Mouse (Mus musculus) ES-E14 (cell line): ENCODE measurements around the gene Slc26a10. TPM values are rescaled to one million over a fixed set of nuclear protein-coding genes. Genes with fewer than 3 reads are reported as not detected.

Experiments
- DNase-seq: peaks from one replicate; pipeline ENCODE4 v3.0.0-alpha.2; 2013; ENCODE audit warnings: low read depth, low spot score
- H3K27ac ChIP-seq: 2 replicates; pipeline ENCODE4 v1.5.1; 2012; ENCODE audit warnings: low read depth, mild to moderate bottlenecking, low read length, moderate library complexity, mixed read lengths; ENCODE audit not compliant: poor library complexity, insufficient read depth, severe bottlenecking
- H3K36me3 ChIP-seq: 2 replicates; pipeline ENCODE4 v1.6.1; 2012; ENCODE audit warnings: mild to moderate bottlenecking, low read length, moderate library complexity, mixed read lengths; ENCODE audit not compliant: control insufficient read depth, poor library complexity, insufficient read depth, severe bottlenecking
- H3K4me1 ChIP-seq, 2 experiments: fragments of 150-350 bp in 1 of 2; sonication (generic) in 1 of 2; 2 replicates each; pipeline ENCODE4 v1.6.1; 2012; ENCODE audit warnings: low read length in 2 of 2, mild to moderate bottlenecking in 1 of 2, mixed read lengths in 1 of 2; ENCODE audit not compliant: control insufficient read depth in 2 of 2, insufficient read depth in 2 of 2, poor library complexity in 1 of 2
- H3K4me3 ChIP-seq, 2 experiments: fragments of 150-350 bp in 1 of 2; sonication (generic) in 1 of 2; 2 replicates each; pipeline ENCODE4 v1.5.1; 2012; ENCODE audit warnings: low read length in 2 of 2, low read depth in 1 of 2, mild to moderate bottlenecking in 1 of 2, mixed read lengths in 1 of 2; ENCODE audit not compliant: insufficient read depth in 1 of 2, poor library complexity in 1 of 2, severe bottlenecking in 1 of 2
- H3K9ac ChIP-seq: 2 replicates; pipeline ENCODE4 v1.6.1; 2012; ENCODE audit warnings: low read depth, mild to moderate bottlenecking, low read length, mixed read lengths; ENCODE audit not compliant: poor library complexity, insufficient read depth, severe bottlenecking
- H3K9me3 ChIP-seq: fragments of 150-350 bp; sonication (generic); 2 replicates; pipeline ENCODE4 v1.6.1; 2012; ENCODE audit warnings: low read depth, mild to moderate bottlenecking, low read length; ENCODE audit not compliant: control insufficient read depth, insufficient read depth
- CHD2 ChIP-seq: IDR thresholded peaks from 2 replicates; pipeline ENCODE4 v1.6.1; 2014; ENCODE audit warnings: mild to moderate bottlenecking, low read depth, low read length, inconsistent platforms
- HCFC1 ChIP-seq: IDR thresholded peaks from 2 replicates; pipeline ENCODE4 v1.6.1; 2012; ENCODE audit warnings: low read length, inconsistent platforms, borderline replicate concordance; ENCODE audit not compliant: insufficient read depth
- MAFK ChIP-seq: IDR thresholded peaks from 2 replicates; pipeline ENCODE4 v1.6.1; 2014; ENCODE audit warnings: mild to moderate bottlenecking, low read depth, low read length, inconsistent platforms; ENCODE audit not compliant: insufficient read depth
- ZC3H11A ChIP-seq: IDR thresholded peaks from 2 replicates; pipeline ENCODE4 v1.6.1; 2012; ENCODE audit warnings: low read depth, mild to moderate bottlenecking, inconsistent platforms, low read length, borderline replicate concordance
- ZNF384 ChIP-seq: IDR thresholded peaks from 2 replicates; pipeline ENCODE4 v1.6.1; 2012; ENCODE audit warnings: low read depth, low read length, inconsistent platforms
- in situ Hi-C, 2 experiments: fragments of 600-800 bp; cut with MboI; formaldehyde crosslinking; loops; one replicate each; pipeline ENCODE4 v1.15.1; 2025; ENCODE audit warnings: low sequenced_read_pairs in 2 of 2, inconsistent platforms in 1 of 2; ENCODE audit not compliant: unreplicated experiment in 2 of 2
- total RNA-seq: library from RNA; depleted of rRNA; stranded (reverse); fragments of 300-350 nt; gene quantifications from 2 replicates; pipeline ENCODE4 v1.2.3, GENCODE M21; 2012

Gene Slc26a10
- total RNA-seq, 1 experiment: 7.4 TPM

DNA sequence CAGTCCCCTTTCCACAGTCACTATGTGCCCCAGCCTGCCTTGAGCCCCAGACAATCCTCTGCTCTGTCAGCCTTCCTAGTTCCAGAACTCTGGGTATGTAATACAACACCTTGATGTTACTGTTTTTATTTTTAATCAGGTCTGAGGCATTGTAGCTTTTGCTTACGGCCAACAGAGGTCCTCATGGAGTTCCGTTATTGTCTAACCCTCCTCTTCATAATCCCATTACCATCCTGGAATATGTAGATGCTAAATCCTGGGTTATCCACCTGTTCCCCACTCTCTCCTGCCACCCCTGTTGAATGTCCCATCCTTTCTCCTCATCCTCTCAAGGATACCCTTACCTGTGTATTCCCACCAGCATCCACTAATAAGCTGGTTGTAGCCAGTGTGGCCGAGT, 4.2 kb downstream of the Slc26a10 start:
- no peak for TF ChIP-seq HCFC1
- TF ChIP-seq CHD2: no peak
- TF ChIP-seq MAFK: no peak
- TF ChIP-seq ZNF384: no peak
- no peak for TF ChIP-seq ZC3H11A
- Histone ChIP-seq H3K36me3 (no peaks in the 10 kb centered on the region), H3K4me1 (peaks cover 8 to 23% of the 10 kb centered on the region in 2 experiments), H3K9ac (no peak overlapping the region), H3K4me3 (peak overlapping the region; percentile 42 to 62; a peak in 2 of 4 replicates), H3K27ac (no peak overlapping the region), H3K9me3 (no peaks in the 10 kb centered on the region)
- no peak for DNase-seq
- in situ Hi-C loops: no loop called here

- H3K9ac ChIP-seq: no peak overlapping the region
- H3K9me3 ChIP-seq: no peaks in the 10 kb centered on the region
- no peak overlapping the region for H3K4me3 ChIP-seq
- H3K4me1 ChIP-seq: peaks cover 9 to 21% of the 10 kb centered on the region in 2 experiments
- no peak for DNase-seq
- TF ChIP-seq CHD2: no peak
- TF ChIP-seq ZNF384: no peak
- TF ChIP-seq MAFK: no peak
- no peak for TF ChIP-seq ZC3H11A
- no peak overlapping the region for H3K27ac ChIP-seq
- in situ Hi-C loops: no loop called here
- no peaks in the 10 kb centered on the region for H3K36me3 ChIP-seq
These were observed 6.3 kb downstream of the Slc26a10 start for GRCm38 (mm10) chr10:127174170-127174569.

GRCm38 (mm10) chr10:127173148-127174065, 7.0 kb downstream of the Slc26a10 start:
- Histone ChIP-seq H3K27ac (no peak overlapping the region), H3K36me3 (no peaks in the 10 kb centered on the region), H3K4me1 (peaks cover 9 to 21% of the 10 kb centered on the region in 2 experiments), H3K9me3 (no peaks in the 10 kb centered on the region), H3K9ac (no peak overlapping the region), H3K4me3 (no peak overlapping the region)
- TF ChIP-seq ZNF384 (no peak), ZC3H11A (no peak), CHD2 (no peak), MAFK (no peak), HCFC1 (no peak)
- in situ Hi-C loops: no loop called here
- no peak for DNase-seq

DNA sequence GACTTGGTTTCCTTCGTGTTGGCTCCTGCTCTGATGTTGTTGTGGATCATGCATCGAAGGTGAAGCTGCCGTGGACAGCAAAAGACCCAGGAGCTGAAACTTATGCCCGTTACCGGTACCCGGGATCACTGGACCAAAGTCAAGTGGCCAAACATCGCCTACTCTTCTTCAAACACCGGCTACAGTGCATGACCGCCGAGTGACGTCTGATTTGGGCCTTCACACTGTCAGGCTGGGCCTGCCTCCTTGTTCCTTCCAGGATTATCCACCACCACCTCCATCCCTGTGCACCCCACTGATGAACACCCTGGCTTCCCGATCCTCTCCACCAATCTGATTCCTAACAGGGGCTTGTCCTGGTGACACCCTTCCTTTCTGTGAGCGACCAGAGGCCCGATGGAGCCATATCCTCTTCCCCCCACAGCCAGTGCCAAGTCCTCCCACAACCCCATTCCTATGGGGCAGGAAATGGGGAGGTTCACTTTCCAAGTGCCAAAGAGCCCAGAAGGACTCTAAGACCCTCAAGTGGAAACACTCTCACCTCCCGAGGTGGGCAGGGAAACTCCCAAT, 8.7 kb downstream of the Slc26a10 start:
- Histone ChIP-seq H3K9ac (no peak overlapping the region), H3K36me3 (no peaks in the 10 kb centered on the region), H3K4me1 (peaks cover 9 to 15% of the 10 kb centered on the region in 2 experiments), H3K4me3 (no peak overlapping the region), H3K9me3 (no peaks in the 10 kb centered on the region), H3K27ac (no peak overlapping the region)
- in situ Hi-C loops: no loop called here
- DNase-seq: no peak
- TF ChIP-seq HCFC1 (no peak), ZNF384 (no peak), MAFK (no peak), CHD2 (no peak), ZC3H11A (no peak)
